Mouse (Mus musculus) embryonic facial prominence, embryonic 14.5 days (tissue): Measurements from ENCODE around the gene Maats1. TPM values are rescaled to one million over a fixed set of nuclear protein-coding genes. Genes with fewer than 3 reads are reported as not detected.

Experiments used
- ATAC-seq: fragments of 200-750 bp; cut with Nextera tagmentation; 2 replicates; pipeline ENCODE4 v1.8.0; 2017; ENCODE audit warnings: low read depth, moderate number of reproducible peaks, moderate TSS enrichment
- DNase-seq: peaks from one replicate; pipeline ENCODE4 v3.0.0-alpha.2; 2015; ENCODE audit warnings: low spot score
- H3K27ac ChIP-seq: fragments of 300-500 bp; sonication (generic); replicated peaks from 2 replicates; pipeline ENCODE4 v1.5.1; 2014; ENCODE audit warnings: low read depth, mild to moderate bottlenecking, low read length, moderate library complexity
- H3K27me3 ChIP-seq: fragments of 300-500 bp; sonication (generic); replicated peaks from 2 replicates; pipeline ENCODE4 v1.6.1; 2014; ENCODE audit warnings: low read length; ENCODE audit not compliant: control insufficient read depth, insufficient read depth
- H3K36me3 ChIP-seq: fragments of 300-500 bp; sonication (generic); 2 replicates; pipeline ENCODE4 v1.6.1; 2014; ENCODE audit warnings: low read length, mixed read lengths; ENCODE audit not compliant: control insufficient read depth, insufficient read depth
- H3K4me1 ChIP-seq: fragments of 300-500 bp; sonication (generic); 2 replicates; pipeline ENCODE4 v1.6.1; 2014; ENCODE audit warnings: antibody characterized with exemption, low read length; ENCODE audit not compliant: control insufficient read depth, insufficient read depth
- H3K4me2 ChIP-seq: fragments of 300-500 bp; sonication (generic); 2 replicates; pipeline ENCODE4 v1.6.1; 2014; ENCODE audit warnings: low read depth, mild to moderate bottlenecking, low read length, moderate library complexity, mixed read lengths
- H3K4me3 ChIP-seq: fragments of 300-500 bp; sonication (generic); 2 replicates; pipeline ENCODE4 v1.5.1; 2014; ENCODE audit warnings: low read depth, mild to moderate bottlenecking, low read length
- H3K9ac ChIP-seq: fragments of 300-500 bp; sonication (generic); 2 replicates; pipeline ENCODE4 v1.6.1; 2014; ENCODE audit warnings: low read depth, mild to moderate bottlenecking, low read length, moderate library complexity, mixed read lengths
- H3K9me3 ChIP-seq: fragments of 300-500 bp; sonication (generic); 2 replicates; pipeline ENCODE4 v1.6.1; 2016; ENCODE audit warnings: low read length; ENCODE audit not compliant: control insufficient read depth
- WGBS: fragments of 180-500 bp; shearing (Covaris S2); extraction: QIAGEN DNeasy Blood & Tissue Kit; methylation state at CpG from one replicate; pipeline ENCODE4 v1.1.7; 2014; 5-methylcytosine and 5-hydroxymethylcytosine counted together
- polyA plus RNA-seq: library from polyadenylated mRNA; unstranded; fragments of >200 nt; fragmentation: Nextera tagmentation; extraction: Ambion mirVana; gene quantifications from 2 replicates; pipeline ENCODE4 v1.2.1, GENCODE M21; 2014

Maats1 gene
- polyA plus RNA-seq, 1 experiment from 2014 or later = 1.8 TPM

DNA sequence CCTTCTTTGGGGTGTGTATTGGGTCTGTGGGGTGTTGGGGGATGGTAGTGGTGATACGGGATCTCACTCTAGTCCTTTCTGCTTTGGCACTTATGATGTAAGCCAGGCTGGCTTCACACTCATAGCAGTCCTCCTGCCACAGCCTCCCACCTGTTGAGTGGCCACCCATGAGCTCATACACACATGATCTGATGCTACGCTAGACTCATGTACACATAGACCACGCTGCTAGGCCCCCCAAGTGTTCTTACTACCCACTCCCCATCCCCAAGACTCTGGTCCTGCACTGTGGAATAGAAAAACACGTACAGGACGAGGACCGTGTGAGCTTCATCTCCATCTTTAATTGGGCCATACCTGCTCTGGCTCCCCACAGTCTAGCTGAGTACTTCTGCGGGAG is 27.1 kb upstream of the Maats1 start:
- ATAC-seq = no peak
- 78% methylated on average over 7 of the region's 7 CpGs for WGBS
- Histone ChIP-seq H3K4me1 (no peaks in the 10 kb centered on the region), H3K9ac (no peak overlapping the region), H3K4me3 (no peak overlapping the region), H3K27ac (no peak overlapping the region), H3K4me2 (no peak overlapping the region), H3K27me3 (no peaks in the 10 kb centered on the region), H3K9me3 (no peaks in the 10 kb centered on the region), H3K36me3 (no peaks in the 10 kb centered on the region)
- no peak for DNase-seq

GRCm38 (mm10) chr16:38368336-38368735 is 26.4 kb upstream of the Maats1 start:
- H3K4me3 ChIP-seq = no peak overlapping the region
- no peak overlapping the region for H3K9ac ChIP-seq
- H3K9me3 ChIP-seq = no peaks in the 10 kb centered on the region
- no peak overlapping the region for H3K4me2 ChIP-seq
- H3K27me3 ChIP-seq = no peaks in the 10 kb centered on the region
- DNase-seq (no peak), ATAC-seq (peak; percentile 19; the same call in 1 of the 2 replicates)
- H3K4me1 ChIP-seq = no peaks in the 10 kb centered on the region
- WGBS = 57% methylated on average over 10 of the region's 10 CpGs
- no peaks in the 10 kb centered on the region for H3K36me3 ChIP-seq
- no peak overlapping the region for H3K27ac ChIP-seq

DNA sequence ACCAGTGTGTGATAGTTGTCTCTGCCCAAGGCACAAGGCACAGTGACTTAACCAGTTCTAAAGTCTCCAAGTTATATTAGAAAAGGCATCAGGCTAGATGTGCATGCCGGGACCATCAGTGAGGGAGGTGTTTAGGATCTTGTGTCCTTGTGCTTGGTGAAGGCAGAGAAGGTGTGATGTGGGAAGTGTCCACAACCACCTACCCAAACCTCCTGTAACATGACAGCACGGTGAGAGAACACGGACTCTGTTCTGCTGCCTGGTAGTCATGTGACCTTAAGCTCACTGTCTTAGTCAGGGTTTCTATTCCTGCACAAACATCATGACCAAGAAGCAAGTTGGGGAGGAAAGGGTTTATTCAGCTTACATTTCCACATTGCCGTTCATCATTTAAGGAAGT is 24.3 kb upstream of the Maats1 start:
- WGBS = 80% methylated on average over 4 of the region's 4 CpGs
- DNase-seq (no peak), ATAC-seq (no peak)
- Histone ChIP-seq H3K9ac (no peak overlapping the region), H3K27me3 (no peaks in the 10 kb centered on the region), H3K27ac (no peak overlapping the region), H3K4me3 (no peak overlapping the region), H3K4me2 (no peak overlapping the region), H3K9me3 (no peaks in the 10 kb centered on the region), H3K4me1 (no peaks in the 10 kb centered on the region), H3K36me3 (no peaks in the 10 kb centered on the region)

GRCm38 (mm10) chr16:38365390-38365789 is 23.4 kb upstream of the Maats1 start:
- Histone ChIP-seq H3K4me3 (no peak overlapping the region), H3K9ac (no peak overlapping the region), H3K27ac (no peak overlapping the region), H3K36me3 (no peaks in the 10 kb centered on the region), H3K4me2 (no peak overlapping the region), H3K9me3 (no peaks in the 10 kb centered on the region), H3K27me3 (no peaks in the 10 kb centered on the region), H3K4me1 (no peaks in the 10 kb centered on the region)
- WGBS = 89% methylated on average over 10 of the region's 10 CpGs
- ATAC-seq (no peak), DNase-seq (no peak)

GRCm38 (mm10) chr16:38363657-38364056 is 21.7 kb upstream of the Maats1 start:
- Histone ChIP-seq H3K4me3 (no peak overlapping the region), H3K36me3 (no peaks in the 10 kb centered on the region), H3K9me3 (no peaks in the 10 kb centered on the region), H3K4me2 (0 out of 2 replicates have a peak overlapping the region, but pooled peaks have one; percentile 15), H3K27ac (no peak overlapping the region), H3K4me1 (no peaks in the 10 kb centered on the region), H3K9ac (no peak overlapping the region), H3K27me3 (no peaks in the 10 kb centered on the region)
- ATAC-seq (no peak), DNase-seq (no peak)
- WGBS = 84% methylated on average over 7 of the region's 7 CpGs

DNA sequence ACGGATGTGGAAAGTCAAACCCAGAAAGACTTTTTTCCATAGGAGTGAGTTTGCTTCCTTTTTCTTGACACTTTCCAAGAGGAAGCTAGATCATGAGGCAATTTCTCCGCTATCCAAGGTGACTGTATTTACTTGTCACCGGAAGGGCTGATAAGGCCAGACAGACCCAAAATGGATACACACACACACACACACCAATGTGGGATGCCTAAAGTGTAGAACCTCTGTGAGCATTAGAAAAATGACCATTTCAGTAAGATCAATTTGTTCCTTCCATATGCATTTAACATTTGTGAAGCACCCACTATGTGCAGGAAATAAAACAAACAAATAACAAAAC is 21.3 kb upstream of the Maats1 start:
- 86% methylated on average over 3 of the region's 3 CpGs for WGBS
- Histone ChIP-seq H3K4me3 (no peak overlapping the region), H3K4me2 (no peak overlapping the region), H3K27me3 (no peaks in the 10 kb centered on the region), H3K4me1 (no peaks in the 10 kb centered on the region), H3K9me3 (no peaks in the 10 kb centered on the region), H3K9ac (no peak overlapping the region), H3K36me3 (no peaks in the 10 kb centered on the region), H3K27ac (no peak overlapping the region)
- no peak for DNase-seq
- ATAC-seq = no peak

GRCm38 (mm10) chr16:38362493-38363255 is 20.7 kb upstream of the Maats1 start:
- 69% methylated on average over 20 of the region's 20 CpGs for WGBS
- ATAC-seq (no peak), DNase-seq (no peak)
- Histone ChIP-seq H3K27ac (peak overlapping the region; percentile 34; the same call in 1 of the 2 replicates), H3K27me3 (no peaks in the 10 kb centered on the region), H3K9ac (no peak overlapping the region), H3K9me3 (no peaks in the 10 kb centered on the region), H3K4me2 (peak overlapping the region; percentile 28), H3K36me3 (no peaks in the 10 kb centered on the region), H3K4me1 (no peaks in the 10 kb centered on the region), H3K4me3 (no peak overlapping the region)

- no peaks in the 10 kb centered on the region for H3K4me1 ChIP-seq
- no peak within 1 kb of the TSS for H3K4me3 ChIP-seq
- H3K27me3 ChIP-seq = no peaks in the 10 kb centered on the region
- ATAC-seq (no peak), DNase-seq (peak; percentile 20)
- peak within 1 kb of the TSS; percentile 28 for H3K4me2 ChIP-seq
- 26% methylated on average over 10 of the region's 10 CpGs for WGBS
- H3K36me3 ChIP-seq = no peaks in the 10 kb centered on the region
- H3K9ac ChIP-seq = no peak within 1 kb of the TSS
- peak within 1 kb of the TSS; percentile 34; the same call in 1 of the 2 replicates for H3K27ac ChIP-seq
- no peaks in the 10 kb centered on the region for H3K9me3 ChIP-seq
Measured at GRCm38 (mm10) chr16:38361933-38362332, 20.0 kb upstream of the Maats1 start, which contains the start of gene Popdc2. Gene Popdc2 (plus strand): TSS chr16:38362209.

DNA sequence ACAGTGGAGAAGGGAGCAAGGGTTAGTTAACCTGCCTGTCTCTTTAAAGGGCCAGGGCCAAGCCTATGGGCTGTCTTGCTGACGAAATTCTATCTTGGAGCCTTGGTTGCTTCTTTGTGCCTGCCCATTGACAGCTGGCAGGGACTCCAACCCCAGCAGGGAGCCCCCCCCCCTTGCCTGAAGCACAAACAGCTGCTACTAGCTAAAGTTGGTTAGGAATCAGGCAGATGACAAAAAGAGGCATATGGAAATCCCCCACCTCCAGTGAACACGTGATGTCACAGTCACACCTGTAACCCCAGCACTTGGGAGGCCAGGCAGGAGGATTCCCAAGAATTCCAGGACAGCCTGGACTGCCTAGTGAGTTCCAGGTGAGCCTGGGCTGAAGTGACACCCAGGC is 18.4 kb upstream of the Maats1 start:
- Histone ChIP-seq H3K27ac (no peak overlapping the region), H3K4me2 (no peak overlapping the region), H3K9me3 (no peaks in the 10 kb centered on the region), H3K36me3 (no peaks in the 10 kb centered on the region), H3K27me3 (no peaks in the 10 kb centered on the region), H3K4me3 (no peak overlapping the region), H3K4me1 (no peaks in the 10 kb centered on the region), H3K9ac (no peak overlapping the region)
- 11% methylated on average over 2 of the region's 2 CpGs for WGBS
- ATAC-seq (peak; percentile 80), DNase-seq (peak; percentile 61)
